Mouse (Mus musculus): ENCODE measurements around the gene Chst3. TPM values are rescaled to one million over a fixed set of nuclear protein-coding genes. Genes with fewer than 3 reads are reported as not detected.
A peak's percentile ranks its signal among the peaks of the same experiment; 100 is the strongest.
"Not testable (repeated sequence)": the region's sequence is repeated elsewhere in the genome, so short reads cannot be mapped to it uniquely, and the experiment has no call there.

Chst3 gene
- polyA plus RNA-seq, 1 experiment from 2014 or later: 2.1 TPM

DNA sequence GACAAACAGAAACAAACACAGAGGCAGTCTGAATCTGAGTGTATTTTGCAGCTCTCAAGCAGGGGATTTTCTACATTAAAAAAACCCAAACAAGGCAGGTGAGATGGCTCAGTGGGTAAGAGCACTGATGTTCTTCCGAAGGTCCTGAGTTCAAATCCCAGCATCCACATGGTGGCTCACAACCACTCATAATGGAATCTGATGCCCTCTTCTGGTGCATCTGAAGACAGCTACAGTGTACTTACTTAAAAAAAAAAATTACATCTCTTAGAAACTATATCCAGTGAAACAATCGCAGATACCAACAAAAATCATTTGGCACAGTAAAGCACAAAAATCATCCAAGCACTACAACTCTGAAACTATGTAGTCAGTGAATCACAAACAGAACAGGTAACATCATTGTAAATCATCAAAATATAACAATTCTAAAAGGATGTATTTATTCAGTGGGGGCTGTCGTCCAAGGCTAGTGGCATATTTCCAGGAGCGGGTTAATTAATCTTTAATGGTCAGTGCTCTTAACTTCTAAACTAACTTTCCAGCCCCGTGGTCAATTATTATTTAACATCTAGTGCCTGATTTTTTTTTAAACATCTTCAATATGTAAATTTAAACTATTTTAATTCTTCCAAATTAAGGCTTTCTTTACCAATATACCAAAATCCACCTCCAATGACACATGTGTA is 2.7 kb upstream of the Chst3 start:
- H3K36me3 ChIP-seq (ENCODE audit: control insufficient read depth, insufficient read depth, low read length); H3K4me2 ChIP-seq (ENCODE audit: low read depth, low read length); ATAC-seq (ENCODE audit: insufficient read depth, low FRiP score); H3K9me3 ChIP-seq (replicated peaks; ENCODE audit: control insufficient read depth, low read length); H3K27me3 ChIP-seq (ENCODE audit: control insufficient read depth, insufficient read depth, low read length); H3K4me1 ChIP-seq (ENCODE audit: control insufficient read depth, insufficient read depth, low read length); H3K27ac ChIP-seq (ENCODE audit: low read length); H3K9ac ChIP-seq (ENCODE audit: low read length); H3K4me3 ChIP-seq (replicated peaks; ENCODE audit: low read length): not testable (repeated sequence)
- WGBS: 79% methylated on average over 5 of the region's 5 CpGs

DNA sequence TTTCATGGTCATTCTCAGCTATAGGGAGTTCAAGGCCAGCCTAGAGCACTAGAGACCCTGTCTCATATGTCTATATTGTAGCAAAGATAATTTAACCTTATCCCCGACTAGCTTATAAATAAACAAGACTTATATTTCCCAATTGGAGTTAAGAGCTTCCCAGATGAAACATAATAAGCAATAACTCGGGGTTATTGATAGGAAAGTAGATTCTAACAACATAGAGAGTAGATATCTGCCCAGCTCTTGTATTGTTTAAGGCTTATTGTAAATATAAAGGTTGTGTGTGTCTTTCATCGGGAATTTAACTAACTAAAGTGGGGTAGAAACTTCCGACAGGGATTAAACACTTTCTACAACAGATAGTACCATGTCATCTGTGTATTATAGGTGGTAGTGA is 1.5 kb upstream of the Chst3 start:
- WGBS: 77% methylated on average over 4 of the region's 4 CpGs

DNA sequence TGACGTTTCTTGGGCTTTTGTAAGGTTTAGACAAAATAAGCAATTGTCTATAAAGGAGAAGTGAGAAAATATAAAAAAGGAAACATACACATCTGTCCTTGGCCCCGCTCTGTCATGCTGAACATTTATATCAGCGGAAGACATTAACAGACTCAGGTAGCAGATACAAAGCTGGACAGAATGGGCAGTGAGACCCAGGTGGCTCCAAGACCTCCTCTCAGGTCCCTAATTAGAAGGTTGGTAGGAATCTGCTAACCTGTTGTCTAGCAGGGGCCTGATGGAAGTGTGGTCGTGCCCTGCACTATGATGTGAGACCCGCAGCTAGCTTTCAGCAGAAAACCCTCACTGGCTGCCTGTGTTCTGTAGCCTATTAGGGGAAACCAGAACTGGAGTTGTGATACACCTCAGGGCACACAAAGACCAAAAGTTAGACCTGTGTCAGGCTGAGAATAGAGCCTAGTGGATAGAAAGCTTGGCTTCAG is 1.0 kb upstream of the Chst3 start:
- H3K4me1 ChIP-seq (ENCODE audit: control insufficient read depth, insufficient read depth, low read length): peaks cover 24% of the 10 kb centered on the region
- 66% methylated on average over 5 of the region's 5 CpGs for WGBS
- peak overlapping the region; percentile 65 for H3K4me3 ChIP-seq (replicated peaks; ENCODE audit: low read length)
- H3K27me3 ChIP-seq (ENCODE audit: control insufficient read depth, insufficient read depth, low read length): no peaks in the 10 kb centered on the region
- no peaks in the 10 kb centered on the region for H3K9me3 ChIP-seq (replicated peaks; ENCODE audit: control insufficient read depth, low read length)
- peak overlapping the region; percentile 66 for H3K4me2 ChIP-seq (ENCODE audit: low read depth, low read length)
- peak overlapping the region; percentile 81 for H3K9ac ChIP-seq (ENCODE audit: low read length)
- H3K27ac ChIP-seq (ENCODE audit: low read length): no peak overlapping the region; the same call in 1 of the 2 replicates
- no peaks in the 10 kb centered on the region for H3K36me3 ChIP-seq (ENCODE audit: control insufficient read depth, insufficient read depth, low read length)
- ATAC-seq (ENCODE audit: insufficient read depth, low FRiP score): no peak

More for the DNA sequence above, 1.5 kb upstream of the Chst3 start:
- Histone ChIP-seq H3K36me3 (ENCODE audit: control insufficient read depth, insufficient read depth, low read length) (no peaks in the 10 kb centered on the region), H3K27me3 (ENCODE audit: control insufficient read depth, insufficient read depth, low read length) (no peaks in the 10 kb centered on the region), H3K4me3 (replicated peaks; ENCODE audit: low read length) (no peak overlapping the region), H3K27ac (ENCODE audit: low read length) (no peak overlapping the region), H3K4me2 (ENCODE audit: low read depth, low read length) (no peak overlapping the region), H3K4me1 (ENCODE audit: control insufficient read depth, insufficient read depth, low read length) (peaks cover 19% of the 10 kb centered on the region), H3K9ac (ENCODE audit: low read length) (no peak overlapping the region), H3K9me3 (replicated peaks; ENCODE audit: control insufficient read depth, low read length) (no peaks in the 10 kb centered on the region)
- no peak for ATAC-seq (ENCODE audit: insufficient read depth, low FRiP score)

DNA sequence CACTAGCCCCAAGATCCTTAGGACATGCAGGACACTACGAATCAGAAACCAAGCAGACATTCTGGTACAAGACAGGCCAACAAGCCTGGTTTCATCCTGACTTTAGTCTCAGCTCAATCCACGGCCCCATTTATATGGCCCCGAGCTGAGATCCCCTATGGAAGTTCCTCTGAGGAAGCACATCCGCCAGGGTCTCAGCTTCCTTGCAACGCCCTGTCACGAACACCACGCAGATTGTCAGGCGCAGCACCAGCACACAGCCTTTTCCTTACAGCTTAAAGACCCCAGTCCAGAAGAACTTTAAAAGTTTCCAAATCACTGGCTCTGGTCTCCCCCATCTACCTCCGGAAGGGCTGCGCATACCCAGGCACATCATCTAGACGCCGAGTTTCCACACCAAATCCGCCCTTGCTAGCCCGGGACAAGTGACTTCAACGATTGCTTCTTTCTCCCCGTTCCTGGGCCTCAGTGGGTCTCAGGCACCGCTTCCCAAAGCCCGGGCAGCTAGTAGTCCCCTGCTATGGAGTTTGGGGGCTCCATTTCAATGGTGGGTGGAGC is 948 bp downstream of the Chst3 start:
- WGBS: 10% methylated on average over 18 of the region's 18 CpGs
- Histone ChIP-seq H3K27ac (ENCODE audit: low read length) (peak overlapping the region; percentile 70; the same call in 1 of the 2 replicates), H3K9ac (ENCODE audit: low read length) (peak overlapping the region; percentile 81), H3K36me3 (ENCODE audit: control insufficient read depth, insufficient read depth, low read length) (no peaks in the 10 kb centered on the region), H3K27me3 (ENCODE audit: control insufficient read depth, insufficient read depth, low read length) (no peaks in the 10 kb centered on the region), H3K9me3 (replicated peaks; ENCODE audit: control insufficient read depth, low read length) (no peaks in the 10 kb centered on the region), H3K4me2 (ENCODE audit: low read depth, low read length) (peak overlapping the region; percentile 66), H3K4me3 (replicated peaks; ENCODE audit: low read length) (peak overlapping the region; percentile 65), H3K4me1 (ENCODE audit: control insufficient read depth, insufficient read depth, low read length) (peaks cover 35% of the 10 kb centered on the region)
- no peak for ATAC-seq (ENCODE audit: insufficient read depth, low FRiP score)

DNA sequence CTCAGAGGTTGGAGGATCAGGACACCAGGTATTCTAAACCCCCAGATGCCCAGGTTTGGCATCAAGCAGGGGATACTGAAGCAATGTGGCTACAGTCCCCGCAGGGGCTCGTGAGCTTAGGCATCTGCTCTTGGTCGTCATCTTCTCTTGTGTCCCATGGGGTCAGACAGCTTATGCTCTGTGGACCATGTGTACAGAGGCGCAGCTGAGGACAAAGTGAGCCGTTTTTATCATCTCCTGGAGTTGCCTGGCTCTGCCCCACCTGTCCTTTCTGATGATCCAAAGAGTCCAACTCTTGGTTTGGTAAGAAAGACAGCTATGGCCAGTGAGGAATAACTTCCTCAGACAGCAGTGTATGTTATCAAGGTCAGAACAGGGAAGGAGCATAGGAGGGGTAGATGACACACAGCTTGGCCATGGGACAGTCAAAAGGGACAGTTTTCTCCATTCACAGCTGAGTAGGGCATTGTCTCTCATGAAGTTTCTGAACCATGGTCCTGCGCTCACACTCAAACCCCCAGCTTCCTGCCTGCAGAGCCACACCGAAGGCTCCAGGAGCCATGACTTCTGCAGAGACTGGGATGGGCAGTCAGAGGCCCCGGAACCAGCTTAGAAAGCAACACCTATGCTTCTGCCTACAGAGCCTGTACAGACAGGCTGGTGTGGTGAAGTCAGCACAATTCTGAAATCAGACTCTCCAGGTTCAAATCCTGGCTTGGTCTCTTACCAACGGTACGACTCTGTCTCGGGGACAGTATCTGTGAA is 2.5 kb downstream of the Chst3 start:
- Histone ChIP-seq H3K36me3 (ENCODE audit: control insufficient read depth, insufficient read depth, low read length) (no peaks in the 10 kb centered on the region), H3K4me1 (ENCODE audit: control insufficient read depth, insufficient read depth, low read length) (peaks cover 49% of the 10 kb centered on the region), H3K27me3 (ENCODE audit: control insufficient read depth, insufficient read depth, low read length) (no peaks in the 10 kb centered on the region), H3K4me3 (replicated peaks; ENCODE audit: low read length) (no peak overlapping the region), H3K4me2 (ENCODE audit: low read depth, low read length) (no peak overlapping the region), H3K27ac (ENCODE audit: low read length) (no peak overlapping the region), H3K9ac (ENCODE audit: low read length) (no peak overlapping the region), H3K9me3 (replicated peaks; ENCODE audit: control insufficient read depth, low read length) (no peaks in the 10 kb centered on the region)
- ATAC-seq (ENCODE audit: insufficient read depth, low FRiP score): no peak
- 88% methylated on average over 11 of the region's 11 CpGs for WGBS

DNA sequence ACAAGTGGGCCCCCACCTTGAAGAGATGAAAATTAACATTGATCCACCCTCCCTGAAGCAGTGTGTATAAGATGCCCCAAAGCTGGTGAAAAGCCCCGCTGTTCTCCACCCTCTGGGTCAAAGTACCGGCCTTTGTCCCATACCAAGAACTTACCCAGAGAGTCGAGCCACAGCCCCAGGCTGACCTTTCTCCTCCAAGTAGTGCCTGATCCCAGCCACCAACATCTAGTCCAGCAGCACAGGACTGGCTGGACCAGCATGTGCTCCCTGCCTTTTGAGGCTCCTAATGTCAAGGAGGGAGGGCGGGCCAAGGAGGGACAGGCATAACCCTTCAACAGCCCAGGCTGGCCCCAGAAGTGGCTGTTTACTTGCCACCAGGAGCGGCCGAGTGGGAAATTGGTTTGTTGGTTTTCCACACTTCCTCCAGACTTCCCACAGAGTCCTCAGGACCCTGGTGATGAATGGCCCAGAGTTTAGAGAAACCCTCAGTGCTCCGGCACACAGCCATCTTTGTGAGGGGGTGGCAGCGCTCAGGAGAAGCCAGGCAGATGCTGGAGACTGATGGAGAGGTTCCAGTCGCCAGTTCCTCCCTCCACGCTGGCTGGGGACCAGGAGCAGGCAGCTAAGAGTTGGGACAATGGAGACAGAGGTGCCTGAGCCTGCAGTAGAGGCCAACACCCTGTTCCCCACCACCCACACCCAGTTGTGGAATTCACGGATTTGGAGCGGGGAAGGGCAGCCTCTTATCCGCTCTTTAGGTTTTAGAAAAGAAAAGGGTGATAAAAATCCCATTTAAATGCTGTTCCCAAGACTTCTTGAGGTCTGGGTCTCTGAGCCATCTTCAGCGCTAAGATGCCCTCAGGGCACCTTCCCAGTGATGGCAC is 3.7 kb downstream of the Chst3 start:
- no peaks in the 10 kb centered on the region for H3K36me3 ChIP-seq (ENCODE audit: control insufficient read depth, insufficient read depth, low read length)
- H3K27ac ChIP-seq (ENCODE audit: low read length): peak overlapping the region; percentile 64
- peak overlapping the region; percentile 18 for H3K9ac ChIP-seq (ENCODE audit: low read length)
- no peaks in the 10 kb centered on the region for H3K9me3 ChIP-seq (replicated peaks; ENCODE audit: control insufficient read depth, low read length)
- no peak overlapping the region for H3K4me3 ChIP-seq (replicated peaks; ENCODE audit: low read length)
- peak overlapping the region; percentile 16; the same call in 1 of the 2 replicates for H3K4me2 ChIP-seq (ENCODE audit: low read depth, low read length)
- 49% methylated on average over 14 of the region's 14 CpGs for WGBS
- peaks cover 49% of the 10 kb centered on the region for H3K4me1 ChIP-seq (ENCODE audit: control insufficient read depth, insufficient read depth, low read length)
- ATAC-seq (ENCODE audit: insufficient read depth, low FRiP score): no peak
- no peaks in the 10 kb centered on the region for H3K27me3 ChIP-seq (ENCODE audit: control insufficient read depth, insufficient read depth, low read length)

DNA sequence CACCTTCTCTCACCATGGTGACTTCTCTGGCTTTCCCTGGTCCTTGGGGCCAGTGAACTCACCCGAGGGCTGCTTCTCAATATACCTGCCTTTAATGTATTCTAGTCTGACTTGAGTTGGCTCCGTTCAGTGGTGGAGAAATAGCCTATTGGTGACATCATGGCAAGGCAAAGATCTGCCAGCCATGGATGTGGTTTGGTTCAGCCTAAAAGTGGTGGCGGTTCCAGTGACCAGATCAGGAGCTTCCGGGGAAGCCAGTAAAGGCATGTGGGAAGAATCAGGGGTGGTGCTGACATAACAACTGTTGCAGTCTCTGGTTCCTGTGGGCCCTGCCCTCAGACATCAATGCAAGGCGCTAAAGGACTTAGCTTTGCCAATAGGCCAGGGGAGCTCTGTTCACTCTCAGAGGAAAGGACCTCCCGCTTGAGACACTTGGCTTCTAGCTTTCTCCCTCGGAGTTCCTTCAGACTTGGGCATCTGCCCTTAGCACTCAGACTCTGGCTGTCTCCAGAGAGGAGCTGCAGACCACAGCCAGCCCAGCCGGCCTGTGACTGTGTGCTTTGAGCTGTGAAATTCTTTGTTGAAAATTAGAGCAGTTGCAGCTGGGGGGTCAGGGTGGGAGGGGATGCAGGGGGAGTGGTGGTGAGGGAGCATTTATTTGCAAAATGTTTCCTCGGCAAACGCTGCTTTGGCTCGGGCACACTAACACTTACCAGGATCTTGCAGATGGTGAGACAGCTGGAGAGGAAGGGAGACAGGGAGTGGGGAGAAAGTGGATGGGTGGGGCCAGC is 6.3 kb downstream of the Chst3 start:
- Histone ChIP-seq H3K4me2 (ENCODE audit: low read depth, low read length) (no peak overlapping the region), H3K4me3 (replicated peaks; ENCODE audit: low read length) (no peak overlapping the region), H3K4me1 (ENCODE audit: control insufficient read depth, insufficient read depth, low read length) (peaks cover 49% of the 10 kb centered on the region), H3K9ac (ENCODE audit: low read length) (no peak overlapping the region), H3K36me3 (ENCODE audit: control insufficient read depth, insufficient read depth, low read length) (no peaks in the 10 kb centered on the region), H3K9me3 (replicated peaks; ENCODE audit: control insufficient read depth, low read length) (no peaks in the 10 kb centered on the region), H3K27me3 (ENCODE audit: control insufficient read depth, insufficient read depth, low read length) (no peaks in the 10 kb centered on the region), H3K27ac (ENCODE audit: low read length) (peak overlapping the region; percentile 71)
- 32% methylated on average over 11 of the region's 11 CpGs for WGBS
- peak; percentile 53; the same call in 1 of the 2 replicates for ATAC-seq (ENCODE audit: insufficient read depth, low FRiP score)

DNA sequence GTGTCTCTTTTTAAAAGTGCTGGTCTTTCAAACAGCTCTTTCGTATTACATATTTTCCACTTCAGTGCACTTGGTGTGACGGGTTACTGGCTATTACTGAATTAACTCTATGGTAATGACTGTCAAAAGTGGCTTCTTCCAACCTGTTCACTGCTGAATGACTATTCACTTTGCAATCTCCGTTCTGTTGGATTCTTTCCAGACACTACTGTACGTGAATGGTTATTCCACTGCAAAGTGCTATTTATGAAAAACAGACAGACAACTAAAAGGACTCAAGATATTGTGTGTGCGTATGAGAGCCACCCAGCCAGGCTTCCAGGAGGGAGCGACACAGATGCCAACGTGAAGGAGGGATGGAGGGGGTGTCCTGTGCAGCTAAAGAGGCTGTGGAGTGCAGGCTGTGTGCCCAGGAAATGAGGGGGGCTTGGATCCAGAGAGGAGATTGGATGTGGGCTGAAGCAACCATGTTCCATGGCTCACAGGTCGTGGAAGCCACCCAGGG is 7.5 kb downstream of the Chst3 start:
- WGBS: 54% methylated on average over 8 of the region's 8 CpGs
- ATAC-seq (ENCODE audit: insufficient read depth, low FRiP score): no peak
- Histone ChIP-seq H3K9ac (ENCODE audit: low read length) (no peak overlapping the region), H3K9me3 (replicated peaks; ENCODE audit: control insufficient read depth, low read length) (no peaks in the 10 kb centered on the region), H3K4me2 (ENCODE audit: low read depth, low read length) (no peak overlapping the region), H3K36me3 (ENCODE audit: control insufficient read depth, insufficient read depth, low read length) (no peaks in the 10 kb centered on the region), H3K4me3 (replicated peaks; ENCODE audit: low read length) (no peak overlapping the region), H3K27me3 (ENCODE audit: control insufficient read depth, insufficient read depth, low read length) (no peaks in the 10 kb centered on the region), H3K4me1 (ENCODE audit: control insufficient read depth, insufficient read depth, low read length) (peaks cover 40% of the 10 kb centered on the region), H3K27ac (ENCODE audit: low read length) (no peak overlapping the region)

Measured in stomach, embryonic 16.5 days (tissue).